Mouse (Mus musculus) heart, embryonic 10.5 days (tissue): ENCODE data around the gene Rnf32. TPM values are rescaled to one million over a fixed set of nuclear protein-coding genes. Genes with fewer than 3 reads are reported as not detected.
A peak's percentile ranks its signal among the peaks of the same experiment; 100 is the strongest.

Source experiments
- DNase-seq: peaks from one replicate; pipeline ENCODE4 v3.0.0-alpha.2; 2017; ENCODE audit warnings: low spot score
- H3K27ac ChIP-seq: fragments of 300-500 bp; sonication (generic); 2 replicates; pipeline ENCODE4 v1.5.1; 2016; ENCODE audit warnings: mild to moderate bottlenecking
- H3K27me3 ChIP-seq: fragments of 300-500 bp; sonication (generic); 2 replicates; pipeline ENCODE4 v1.6.1; 2016; ENCODE audit warnings: mild to moderate bottlenecking; ENCODE audit not compliant: poor library complexity, insufficient read depth, severe bottlenecking
- H3K36me3 ChIP-seq: fragments of 300-500 bp; sonication (generic); 2 replicates; pipeline ENCODE4 v1.6.1; 2016; ENCODE audit warnings: mild to moderate bottlenecking, moderate library complexity
- H3K4me1 ChIP-seq: fragments of 300-500 bp; sonication (generic); 2 replicates; pipeline ENCODE4 v1.6.1; 2016; ENCODE audit warnings: mild to moderate bottlenecking
- H3K4me3 ChIP-seq: fragments of 300-500 bp; sonication (generic); 2 replicates; pipeline ENCODE4 v1.5.1; 2016; ENCODE audit warnings: mild to moderate bottlenecking, moderate library complexity
- H3K9me3 ChIP-seq: fragments of 300-500 bp; sonication (generic); 2 replicates; pipeline ENCODE4 v1.6.1; 2016; ENCODE audit warnings: mild to moderate bottlenecking, moderate library complexity
- WGBS: fragments of 180-500 bp; shearing (Covaris S2); methylation state at CpG from one replicate; pipeline ENCODE4 v1.1.7; 2016; 5-methylcytosine and 5-hydroxymethylcytosine counted together
- polyA plus RNA-seq: library from polyadenylated mRNA; unstranded; fragments of >200 nt; fragmentation: Nextera tagmentation; extraction: Ambion mirVana; gene quantifications from 2 replicates; pipeline ENCODE4 v1.2.1, GENCODE M21; 2016

Gene Rnf32
- 2.2 and 3.1 TPM in 2 replicates for polyA plus RNA-seq

- Histone ChIP-seq H3K4me1 (no peaks in the 10 kb centered on the region; the same call in 1 of the 2 replicates), H3K9me3 (no peaks in the 10 kb centered on the region), H3K36me3 (no peaks in the 10 kb centered on the region), H3K4me3 (peak within 1 kb of the TSS; percentile 71), H3K27me3 (no peaks in the 10 kb centered on the region), H3K27ac (peak within 1 kb of the TSS; percentile 93)
- DNase-seq: peak; percentile 96
- WGBS: under 1% methylated on average over 69 of the region's 70 CpGs
Observed at GRCm38 (mm10) chr5:29195570-29196263, at the start of gene Rnf32. Gene Rnf32, plus strand, starts transcription at chr5:29195992.

GRCm38 (mm10) chr5:29150146-29150545, 45.6 kb upstream of the Rnf32 start:
- no peak overlapping the region for H3K27ac ChIP-seq
- H3K9me3 ChIP-seq: no peaks in the 10 kb centered on the region
- H3K4me1 ChIP-seq: no peaks in the 10 kb centered on the region
- no peaks in the 10 kb centered on the region for H3K27me3 ChIP-seq
- WGBS: 60% methylated on average over 4 of the region's 4 CpGs
- H3K36me3 ChIP-seq: no peaks in the 10 kb centered on the region
- no peak for DNase-seq
- H3K4me3 ChIP-seq: no peak overlapping the region

GRCm38 (mm10) chr5:29159849-29160248, 35.9 kb upstream of the Rnf32 start:
- Histone ChIP-seq H3K36me3 (no peaks in the 10 kb centered on the region), H3K27me3 (no peaks in the 10 kb centered on the region), H3K4me3 (no peak overlapping the region), H3K4me1 (no peaks in the 10 kb centered on the region), H3K9me3 (no peaks in the 10 kb centered on the region), H3K27ac (no peak overlapping the region)
- WGBS: 41% methylated on average over 1 of the region's 1 CpGs
- DNase-seq: no peak

DNA sequence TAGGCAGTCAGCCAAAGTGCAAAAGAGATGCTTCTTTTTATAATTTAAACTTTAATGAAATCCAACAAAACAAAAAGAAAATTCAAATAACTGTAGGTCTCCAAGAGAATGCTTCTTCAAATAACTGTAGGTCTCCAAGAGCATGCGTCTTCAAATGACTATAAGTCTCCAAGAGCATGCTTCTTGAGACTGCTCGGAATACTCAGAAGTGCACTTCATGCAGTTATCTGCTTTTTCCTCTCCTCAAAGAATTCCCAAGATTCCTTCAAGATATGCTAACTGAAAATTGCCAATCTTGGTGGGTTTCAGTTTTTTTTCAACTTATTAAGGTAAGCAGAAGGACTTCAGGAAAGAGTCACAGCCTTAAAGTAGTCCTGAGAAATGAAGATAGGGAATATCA, 28.8 kb upstream of the Rnf32 start:
- Histone ChIP-seq H3K36me3 (no peaks in the 10 kb centered on the region), H3K9me3 (no peaks in the 10 kb centered on the region), H3K4me3 (no peak overlapping the region), H3K27ac (no peak overlapping the region), H3K4me1 (no peaks in the 10 kb centered on the region), H3K27me3 (no peaks in the 10 kb centered on the region)
- WGBS: 76% methylated on average over 2 of the region's 2 CpGs
- DNase-seq: no peak

GRCm38 (mm10) chr5:29170193-29170592, 25.6 kb upstream of the Rnf32 start:
- Histone ChIP-seq H3K27ac (no peak overlapping the region), H3K4me1 (no peaks in the 10 kb centered on the region), H3K9me3 (no peaks in the 10 kb centered on the region), H3K36me3 (no peaks in the 10 kb centered on the region), H3K27me3 (no peaks in the 10 kb centered on the region), H3K4me3 (no peak overlapping the region)
- no peak for DNase-seq
- WGBS: 82% methylated on average over 6 of the region's 6 CpGs

DNA sequence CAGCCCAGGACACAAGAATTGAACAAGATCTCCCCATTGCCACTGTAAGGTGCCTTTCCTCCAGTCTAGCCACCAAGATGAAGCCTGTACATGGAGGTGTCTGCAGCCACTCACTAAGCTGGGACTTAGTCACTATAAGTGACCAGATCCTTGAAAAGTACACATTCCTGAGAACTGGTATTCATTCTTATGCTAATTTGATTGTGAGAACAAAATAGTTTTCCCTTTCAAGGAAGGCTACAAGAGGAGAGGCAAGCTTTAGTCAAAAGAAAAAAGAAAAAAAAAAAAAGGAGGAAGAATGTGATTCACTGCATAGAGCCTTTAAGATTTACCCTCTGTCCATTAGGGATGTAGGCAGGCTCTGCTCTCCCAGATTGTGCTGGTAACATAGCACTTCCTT, 24.6 kb upstream of the Rnf32 start:
- DNase-seq: no peak
- Histone ChIP-seq H3K9me3 (no peaks in the 10 kb centered on the region), H3K27me3 (no peaks in the 10 kb centered on the region), H3K4me1 (no peaks in the 10 kb centered on the region), H3K27ac (no peak overlapping the region), H3K36me3 (no peaks in the 10 kb centered on the region), H3K4me3 (no peak overlapping the region)

DNA sequence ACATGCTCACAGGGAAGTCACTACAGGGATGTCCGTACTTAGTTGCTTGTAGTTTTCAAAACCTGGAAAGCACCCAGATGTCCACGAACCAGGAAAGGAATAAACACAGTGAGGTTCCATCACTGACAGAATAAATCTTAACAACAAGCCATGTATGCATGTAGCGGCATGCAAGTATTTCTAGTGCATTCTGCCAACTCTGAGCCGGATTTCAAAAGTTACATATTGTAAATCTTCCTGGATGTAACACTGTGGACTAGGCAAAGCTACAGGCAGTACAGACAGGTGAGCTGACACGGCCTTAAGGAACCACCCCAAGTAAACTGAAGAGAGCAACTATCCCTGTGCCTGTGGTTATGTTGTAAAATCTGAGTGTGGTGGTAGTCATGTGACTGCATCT, 9.0 kb upstream of the Rnf32 start:
- Histone ChIP-seq H3K4me3 (no peak overlapping the region), H3K36me3 (no peaks in the 10 kb centered on the region), H3K27me3 (no peaks in the 10 kb centered on the region), H3K27ac (no peak overlapping the region), H3K4me1 (no peaks in the 10 kb centered on the region), H3K9me3 (no peaks in the 10 kb centered on the region)
- DNase-seq: no peak
- WGBS: 82% methylated on average over 5 of the region's 5 CpGs

GRCm38 (mm10) chr5:29195231-29195569, 592 bp upstream of the Rnf32 start:
- no peaks in the 10 kb centered on the region for H3K27me3 ChIP-seq
- H3K27ac ChIP-seq: peak overlapping the region; percentile 93
- WGBS: 6% methylated on average over 9 of the region's 9 CpGs
- peak overlapping the region; percentile 71 for H3K4me3 ChIP-seq
- DNase-seq: no peak
- H3K36me3 ChIP-seq: no peaks in the 10 kb centered on the region
- no peaks in the 10 kb centered on the region; the same call in 1 of the 2 replicates for H3K4me1 ChIP-seq
- H3K9me3 ChIP-seq: no peaks in the 10 kb centered on the region

- no peaks in the 10 kb centered on the region for H3K36me3 ChIP-seq
- DNase-seq: no peak
- no peaks in the 10 kb centered on the region; the same call in 1 of the 2 replicates for H3K4me1 ChIP-seq
- H3K27me3 ChIP-seq: no peaks in the 10 kb centered on the region
- H3K9me3 ChIP-seq: no peaks in the 10 kb centered on the region
- H3K27ac ChIP-seq: peak overlapping the region; percentile 93
- WGBS: 12% methylated on average over 12 of the region's 12 CpGs
- peak overlapping the region; percentile 71 for H3K4me3 ChIP-seq
Observed at GRCm38 (mm10) chr5:29196264-29196658, 469 bp downstream of the Rnf32 start.

- 88% methylated on average over 4 of the region's 4 CpGs for whole genome bisulfite sequencing
- H3K4me3 ChIP-seq: no peak overlapping the region
- H3K36me3 ChIP-seq: no peaks in the 10 kb centered on the region
- H3K27me3 ChIP-seq: no peaks in the 10 kb centered on the region
- no peak overlapping the region for H3K27ac ChIP-seq
- DNase-seq: no peak
- H3K4me1 ChIP-seq: no peaks in the 10 kb centered on the region; the same call in 1 of the 2 replicates
- H3K9me3 ChIP-seq: no peaks in the 10 kb centered on the region
Observed at GRCm38 (mm10) chr5:29197187-29197586, 1.4 kb downstream of the Rnf32 start.

DNA sequence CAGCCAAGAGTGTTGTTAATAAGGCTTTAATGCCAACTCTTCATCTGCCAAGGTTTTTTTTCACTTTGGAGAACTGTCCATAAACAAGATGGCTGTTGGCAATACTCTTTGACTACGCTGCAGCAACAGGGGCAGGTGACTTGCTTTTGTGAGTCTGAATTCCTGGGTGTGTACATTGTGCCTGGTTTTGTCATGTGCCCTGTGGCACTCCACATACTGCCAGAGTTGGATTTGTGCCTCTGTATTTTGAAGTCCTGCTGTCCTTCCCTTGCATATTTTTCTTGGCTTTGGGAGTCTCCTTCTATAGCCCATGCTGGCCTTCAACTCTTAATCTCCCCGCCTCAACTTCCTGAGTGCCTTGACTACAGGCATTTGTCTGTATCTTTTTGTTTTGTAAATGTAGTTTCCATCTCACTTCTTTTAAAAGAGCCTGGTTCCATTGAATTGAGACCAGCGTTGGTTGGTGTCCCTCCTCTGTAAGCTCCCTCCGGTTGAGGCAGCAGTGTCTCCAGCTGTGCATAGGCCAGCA, 3.2 kb downstream of the Rnf32 start:
- 71% methylated on average over 4 of the region's 4 CpGs for WGBS
- DNase-seq: no peak
- H3K9me3 ChIP-seq: no peaks in the 10 kb centered on the region
- no peaks in the 10 kb centered on the region for H3K27me3 ChIP-seq
- H3K36me3 ChIP-seq: no peaks in the 10 kb centered on the region
- no peak overlapping the region for H3K4me3 ChIP-seq
- H3K27ac ChIP-seq: no peak overlapping the region
- no peaks in the 10 kb centered on the region; the same call in 1 of the 2 replicates for H3K4me1 ChIP-seq

GRCm38 (mm10) chr5:29199868-29200267, 4.1 kb downstream of the Rnf32 start:
- no peaks in the 10 kb centered on the region for H3K27me3 ChIP-seq
- no peaks in the 10 kb centered on the region for H3K9me3 ChIP-seq
- H3K27ac ChIP-seq: no peak overlapping the region
- no peak overlapping the region for H3K4me3 ChIP-seq
- 61% methylated on average over 3 of the region's 3 CpGs for WGBS
- no peaks in the 10 kb centered on the region; the same call in 1 of the 2 replicates for H3K4me1 ChIP-seq
- H3K36me3 ChIP-seq: no peaks in the 10 kb centered on the region
- DNase-seq: no peak

- no peak overlapping the region for H3K4me3 ChIP-seq
- H3K27me3 ChIP-seq: no peaks in the 10 kb centered on the region
- whole genome bisulfite sequencing: 78% methylated on average over 5 of the region's 5 CpGs
- H3K27ac ChIP-seq: no peak overlapping the region
- no peaks in the 10 kb centered on the region for H3K9me3 ChIP-seq
- no peaks in the 10 kb centered on the region for H3K36me3 ChIP-seq
- no peaks in the 10 kb centered on the region for H3K4me1 ChIP-seq
- no peak for DNase-seq
Observed at GRCm38 (mm10) chr5:29205690-29206089, 9.9 kb downstream of the Rnf32 start.
